14 mouse cellular contexts compared by ENCODE assay signal in genomic region chr6:59022621-59023020, GRCm38 (mm10). TPM values are rescaled to one million over a fixed set of nuclear protein-coding genes. Genes with fewer than 3 reads are reported as not detected.
DNase-seq lines count a peak whose midpoint lies in the region; ATAC-seq and TF ChIP-seq lines count a peak whose summit lies in the region.
"Had no signal": no experiment of that assay in that cellular context is flagged by ENCODE, and none has a peak within 500 bp of the region (broad histone marks: within the 10 kb centered on the region; RNA-seq: fewer than 3 reads in every experiment).

No protein-coding gene starts in this region.

- DNase-seq in heart, postnatal 4 days: no peak
- no peak for DNase-seq in lung, adult 2 months
- DNase-seq in lung, postnatal 36 days: no peak
- DNase-seq in frontal cortex, postnatal 25 days (ENCODE audit: low spot score in 2 of 2): no peak
- no peak for DNase-seq in forebrain, postnatal 0 days
- DNase-seq: cerebellum, postnatal 10 days; kidney, postnatal 4 days; retina, postnatal 1 day; thymus, postnatal 25 days had no signal

- TF ChIP-seq CTCF in lung, adult 2 months (IDR thresholded peaks at IDR 0.05; ENCODE audit: insufficient read depth, low read length): no peak
- TF ChIP-seq CTCF in forebrain, postnatal 0 days (IDR thresholded peaks at IDR 0.05; ENCODE audit: low read depth): no peak

- no peaks in the 10 kb centered on the region for H3K9me3 ChIP-seq in heart, embryonic 16.5 days (replicated peaks; ENCODE audit: control insufficient read depth, low read length)
- no peaks in the 10 kb centered on the region for H3K9me3 ChIP-seq in forebrain, postnatal 0 days (ENCODE audit: low read length)
- H3K9me3 ChIP-seq: embryonic facial prominence, embryonic 13.5 days; liver, embryonic 15.5 days had no signal

- WGBS in heart, embryonic 16.5 days: 55% methylated on average over 2 of the region's 2 CpGs
- 42% methylated on average over 2 of the region's 2 CpGs for WGBS in lung, adult 2 months
- WGBS in forebrain, postnatal 0 days: 79% methylated on average over 2 of the region's 2 CpGs

- no peak for ATAC-seq in heart, embryonic 16.5 days (replicated peaks; ENCODE audit: extremely low read depth, insufficient read depth, low FRiP score)
- no peak for ATAC-seq in forebrain, postnatal 0 days

- H3K27me3 ChIP-seq in heart, embryonic 16.5 days (ENCODE audit: control insufficient read depth, insufficient read depth, low read length): no peaks in the 10 kb centered on the region
- H3K27me3 ChIP-seq in myocyte (ENCODE audit: control insufficient read depth, insufficient read depth, insufficient read length): no peaks in the 10 kb centered on the region
- no peaks in the 10 kb centered on the region for H3K27me3 ChIP-seq in forebrain, postnatal 0 days (ENCODE audit: insufficient read depth, low read length)
- H3K27me3 ChIP-seq: embryonic facial prominence, embryonic 13.5 days; liver, embryonic 15.5 days had no signal

- peak overlapping the region; percentile 69 for H3K4me2 ChIP-seq in heart, embryonic 16.5 days (ENCODE audit: low read depth, low read length)
- H3K4me2 ChIP-seq in myocyte (ENCODE audit: low read depth): peak overlapping the region; percentile 82
- H3K4me2 ChIP-seq in forebrain, postnatal 0 days (ENCODE audit: low read depth): no peak overlapping the region

- H3K27ac ChIP-seq in heart, embryonic 16.5 days (ENCODE audit: low read length): no peak overlapping the region
- peak overlapping the region; percentile 67 for H3K27ac ChIP-seq in brown adipose tissue, adult 24 weeks (replicated peaks; ENCODE audit: low read depth, low read length)
- no peak overlapping the region for H3K27ac ChIP-seq in forebrain, postnatal 0 days (ENCODE audit: low read depth, low read length)
- H3K27ac ChIP-seq: embryonic facial prominence, embryonic 13.5 days; liver, embryonic 15.5 days had no signal

- no peak for TF ChIP-seq POLR2A in lung, adult 2 months (IDR thresholded peaks at IDR 0.05; ENCODE audit: borderline replicate concordance, extremely low read depth, low read depth, low read length)
- TF ChIP-seq POLR2A in myocyte (IDR thresholded peaks at IDR 0.05; ENCODE audit: insufficient read length, low read depth): no peak

- H3K9ac ChIP-seq in heart, embryonic 16.5 days (ENCODE audit: low read length): peak overlapping the region; percentile 30; the same call in 1 of the 2 replicates
- no peak overlapping the region for H3K9ac ChIP-seq in forebrain, postnatal 0 days
- H3K9ac ChIP-seq: embryonic facial prominence, embryonic 13.5 days; liver, embryonic 15.5 days had no signal

- H3K4me3 ChIP-seq in heart, embryonic 16.5 days (ENCODE audit: low read length): 0 out of 2 replicates have a peak overlapping the region, but pooled peaks have one; percentile 5
- peak overlapping the region; percentile 56 for H3K4me3 ChIP-seq in lung, adult 2 months (replicated peaks; ENCODE audit: extremely low read depth, low read depth, low read length)
- peak overlapping the region; percentile 83 for H3K4me3 ChIP-seq in brown adipose tissue, adult 24 weeks (ENCODE audit: insufficient read depth, low read depth, low read length)
- H3K4me3 ChIP-seq in myocyte: no peak overlapping the region
- H3K4me3 ChIP-seq in forebrain, postnatal 0 days (ENCODE audit: low read depth, low read length): no peak overlapping the region
- H3K4me3 ChIP-seq: embryonic facial prominence, embryonic 13.5 days; liver, embryonic 15.5 days had no signal

- H3K4me1 ChIP-seq in heart, embryonic 16.5 days (ENCODE audit: control insufficient read depth, insufficient read depth, low read length): peaks cover 8% of the 10 kb centered on the region; the same call in 1 of the 2 replicates
- H3K4me1 ChIP-seq in lung, adult 2 months (ENCODE audit: control insufficient read depth, insufficient read depth, low read length): no peaks in the 10 kb centered on the region; the same call in none of the 2 replicates
- H3K4me1 ChIP-seq in brown adipose tissue, adult 24 weeks (ENCODE audit: control insufficient read depth, insufficient read depth, insufficient read length, low read length): peaks cover 3% of the 10 kb centered on the region; the same call in 1 of the 2 replicates
- no peaks in the 10 kb centered on the region for H3K4me1 ChIP-seq in forebrain, postnatal 0 days (ENCODE audit: insufficient read depth)

- no peaks in the 10 kb centered on the region for H3K79me2 ChIP-seq in myocyte (ENCODE audit: control insufficient read depth, insufficient read depth)

- no peaks in the 10 kb centered on the region for H3K36me3 ChIP-seq in heart, embryonic 16.5 days (ENCODE audit: control insufficient read depth, insufficient read depth)
- no peaks in the 10 kb centered on the region for H3K36me3 ChIP-seq in myocyte (ENCODE audit: control insufficient read depth, insufficient read depth)
- no peaks in the 10 kb centered on the region for H3K36me3 ChIP-seq in forebrain, postnatal 0 days (ENCODE audit: insufficient read depth)
- H3K36me3 ChIP-seq: embryonic facial prominence, embryonic 13.5 days; liver, embryonic 15.5 days had no signal

- H3ac ChIP-seq in myocyte (ENCODE audit: control insufficient read depth, insufficient read length): no peak overlapping the region

TF ChIP-seq in myocyte, 11 proteins besides CTCF, POLR2A, EP300 and RAD21:
- TF ChIP-seq MAX (IDR thresholded peaks at IDR 0.05; ENCODE audit: low read depth) (no peak), E2F4 (IDR thresholded peaks at IDR 0.05; ENCODE audit: insufficient read depth) (no peak), TCF12 (IDR thresholded peaks at IDR 0.05; ENCODE audit: insufficient read depth, poor library complexity, severe bottlenecking) (no peak), REST (IDR thresholded peaks at IDR 0.05; ENCODE audit: insufficient read depth, insufficient read length) (no peak), CEBPB (IDR thresholded peaks at IDR 0.05; ENCODE audit: insufficient read depth, poor library complexity, severe bottlenecking) (no peak), SRF (IDR thresholded peaks at IDR 0.05; ENCODE audit: control insufficient read depth, insufficient read length, low read depth) (no peak), MYOD1 (IDR thresholded peaks at IDR 0.05; ENCODE audit: control insufficient read depth in 1 of 3, insufficient read length in 2 of 3, low read depth in 2 of 3) (no peak), TCF3 (IDR thresholded peaks at IDR 0.05; ENCODE audit: insufficient read length, low read depth) (no peak), MYOG (IDR thresholded peaks at IDR 0.05; ENCODE audit: control insufficient read depth in 1 of 3, insufficient read depth in 1 of 3, insufficient read length in 2 of 3, low read depth in 2 of 3) (no peak), USF1 (IDR thresholded peaks at IDR 0.05; ENCODE audit: low read depth) (no peak), POLR2AphosphoS2 (IDR thresholded peaks at IDR 0.05; ENCODE audit: insufficient read length, low read depth) (no peak)
TF ChIP-seq in myocyte: peak in this region for 0.

RNA-seq across cellular contexts. Expression of gene Fam13a, which starts 1.7 kb away (rescaled TPM):
- 10.6 and 12.3 TPM in 2 replicates for polyA plus RNA-seq in heart, embryonic 16.5 days (2015; fragmentation: Nextera tagmentation; extraction: Ambion mirVana)
- total RNA-seq in heart, postnatal 4 days (2021): 10 to 100 TPM in 1 of 2 experiments, 1 to 10 TPM in 1; 8.6 to 12.1 TPM
- polyA plus RNA-seq in lung, adult 2 months (2012; rRNA removed): 7.8 and 8.4 TPM in 2 replicates
- 80.3 and 118 TPM in 2 replicates for polyA plus RNA-seq in brown adipose tissue, adult 24 weeks (2012; ENCODE audit: insufficient read depth, insufficient read length, missing spikeins)
- 0.43 TPM for polyA plus RNA-seq in myocyte (2012; fragmentation: generic; extraction: Trizol)
- 3.3 and 6.6 TPM in 2 replicates for total RNA-seq in forebrain, postnatal 0 days (2014; rRNA removed)
- 4.2 and 8.5 TPM in 2 replicates for polyA plus RNA-seq in forebrain, postnatal 0 days (2015; fragmentation: Nextera tagmentation; extraction: Ambion mirVana)

Comparison
In these comparisons a context has a peak if more than half of its experiments do, and no peak if none do; other contexts are left out.
1. H3K4me3 ChIP-seq: peak in heart, embryonic 16.5 days (single experiment), lung, adult 2 months (single experiment) and brown adipose tissue, adult 24 weeks (single experiment); none in myocyte (single experiment) and forebrain, postnatal 0 days (single experiment).